Mouse (Mus musculus): ENCODE measurements around the gene Olfr612. TPM values are rescaled to one million over a fixed set of nuclear protein-coding genes. Genes with fewer than 3 reads are reported as not detected.
"Not testable (repeated sequence)": the region's sequence is repeated elsewhere in the genome, so short reads cannot be mapped to it uniquely, and the experiment has no call there.

Olfr612 gene
- polyA plus RNA-seq (2015; fragmentation: Nextera tagmentation; extraction: Ambion mirVana) = not detected in 2 replicates

DNA sequence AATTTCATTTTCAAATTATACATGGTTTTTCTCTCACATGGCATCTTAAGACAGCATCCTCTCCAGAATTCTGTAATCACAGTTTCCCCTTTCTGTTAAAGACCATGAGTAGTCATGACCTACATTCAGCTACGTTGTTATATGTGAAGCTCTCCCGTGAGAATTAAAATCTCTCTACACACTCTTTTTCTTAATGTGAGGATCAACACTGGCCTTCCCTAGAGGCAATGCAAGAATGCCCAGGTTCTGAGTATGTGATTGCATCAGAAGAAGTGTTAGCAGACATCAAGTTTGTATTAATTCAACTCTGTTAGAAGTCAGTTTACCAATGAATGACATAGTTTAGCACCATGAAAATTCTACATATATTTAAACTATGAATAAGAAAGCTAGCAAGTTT, at the start of gene Olfr612:
Gene Olfr612 (minus strand): TSS at position 101 of the 400 bp plus-strand sequence.
- H3K27ac ChIP-seq (ENCODE audit: low read length); H3K9ac ChIP-seq (replicated peaks; ENCODE audit: low read depth, low read length); H3K9me3 ChIP-seq (ENCODE audit: control insufficient read depth, low read length); ATAC-seq; H3K4me1 ChIP-seq (replicated peaks; ENCODE audit: control insufficient read depth, insufficient read depth, low read length); H3K4me3 ChIP-seq (replicated peaks; ENCODE audit: low read length); H3K36me3 ChIP-seq (ENCODE audit: control insufficient read depth, insufficient read depth); H3K27me3 ChIP-seq (replicated peaks; ENCODE audit: control insufficient read depth, insufficient read depth, low read length); H3K4me2 ChIP-seq (ENCODE audit: low read length): not testable (repeated sequence)
- 85% methylated on average over 2 of the region's 2 CpGs for WGBS

DNA sequence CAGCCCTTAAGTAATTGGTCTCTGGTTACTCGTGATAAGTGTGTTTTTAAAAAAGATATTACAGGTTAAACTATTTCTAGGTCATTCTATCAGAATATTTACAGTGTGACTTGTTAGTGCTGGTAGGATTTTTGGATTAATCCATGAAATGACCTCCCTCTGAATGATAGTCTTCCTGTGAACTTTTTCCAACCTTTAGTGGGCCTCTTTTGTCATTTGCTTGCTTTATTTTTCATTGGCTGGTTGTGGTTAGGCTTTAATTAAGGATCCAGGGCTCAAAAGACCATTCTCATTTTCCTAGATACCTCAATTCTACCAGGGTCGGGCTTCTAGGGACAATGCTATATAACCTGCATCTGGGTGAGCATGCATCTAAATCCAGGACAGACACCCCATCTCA, 47.3 kb upstream of the Olfr612 start, which contains the start of gene Olfr618:
Gene Olfr618 (plus strand): TSS at position 301 of the 400 bp plus-strand sequence.
- Histone ChIP-seq H3K9me3 (ENCODE audit: control insufficient read depth, low read length) (no peaks in the 10 kb centered on the region), H3K9ac (replicated peaks; ENCODE audit: low read depth, low read length) (no peak within 1 kb of the TSS), H3K27ac (ENCODE audit: low read length) (no peak within 1 kb of the TSS), H3K27me3 (replicated peaks; ENCODE audit: control insufficient read depth, insufficient read depth, low read length) (no peaks in the 10 kb centered on the region), H3K4me2 (ENCODE audit: low read length) (no peak within 1 kb of the TSS), H3K36me3 (ENCODE audit: control insufficient read depth, insufficient read depth) (no peaks in the 10 kb centered on the region), H3K4me3 (replicated peaks; ENCODE audit: low read length) (no peak within 1 kb of the TSS), H3K4me1 (replicated peaks; ENCODE audit: control insufficient read depth, insufficient read depth, low read length) (no peaks in the 10 kb centered on the region)
- ATAC-seq = no peak
- WGBS = 49% methylated on average over 2 of the region's 2 CpGs

DNA sequence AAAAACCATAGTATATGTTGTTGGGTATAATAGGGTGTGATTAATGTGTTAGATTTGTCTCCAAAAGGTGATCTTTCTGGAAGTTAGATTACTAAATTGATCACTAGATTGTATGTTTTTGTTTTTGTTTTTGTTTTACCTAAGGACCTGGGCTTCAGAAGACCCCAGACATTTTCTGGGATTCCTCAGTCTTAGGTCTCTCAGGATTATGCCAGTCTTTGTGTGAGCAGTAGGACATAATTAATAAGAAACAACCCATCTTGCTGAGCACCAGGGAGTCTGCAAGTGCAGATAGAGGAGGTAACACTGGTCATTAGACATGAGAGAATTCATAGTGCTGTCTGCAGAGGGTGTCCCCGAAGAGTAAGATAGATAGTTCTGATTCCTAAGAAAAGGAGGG, 30.2 kb upstream of the Olfr612 start, which contains the start of gene Olfr617:
Gene Olfr617 (plus strand): TSS at position 301 of the 400 bp plus-strand sequence.
- WGBS = 94% methylated on average over 1 of the region's 1 CpGs
- no peak for ATAC-seq
- no peaks in the 10 kb centered on the region for H3K4me1 ChIP-seq (replicated peaks; ENCODE audit: control insufficient read depth, insufficient read depth, low read length)
- H3K4me2 ChIP-seq (ENCODE audit: low read length) = no peak within 1 kb of the TSS
- no peaks in the 10 kb centered on the region for H3K27me3 ChIP-seq (replicated peaks; ENCODE audit: control insufficient read depth, insufficient read depth, low read length)
- no peaks in the 10 kb centered on the region for H3K9me3 ChIP-seq (ENCODE audit: control insufficient read depth, low read length)
- H3K27ac ChIP-seq (ENCODE audit: low read length) = no peak within 1 kb of the TSS
- H3K9ac ChIP-seq (replicated peaks; ENCODE audit: low read depth, low read length) = no peak within 1 kb of the TSS
- no peaks in the 10 kb centered on the region for H3K36me3 ChIP-seq (ENCODE audit: control insufficient read depth, insufficient read depth)
- no peak within 1 kb of the TSS for H3K4me3 ChIP-seq (replicated peaks; ENCODE audit: low read length)

DNA sequence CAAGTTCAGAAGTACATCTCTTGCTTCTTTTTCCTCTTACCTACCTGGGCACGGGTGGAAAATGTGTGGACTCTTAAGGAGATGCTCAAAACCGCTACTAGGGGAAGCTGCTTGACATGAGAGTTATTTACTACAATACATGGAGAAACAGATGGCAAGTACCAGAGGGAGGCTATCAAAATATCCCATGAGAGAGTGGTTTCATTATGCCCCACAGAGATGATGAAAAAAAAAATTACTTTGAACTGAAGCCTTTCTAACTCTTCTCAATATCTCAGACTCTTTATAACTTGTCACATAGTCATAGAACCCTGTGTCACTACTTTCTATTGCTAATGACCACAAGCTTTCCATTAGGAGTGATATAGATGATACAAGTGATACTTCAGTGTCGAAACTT, 26.5 kb upstream of the Olfr612 start, which contains the start of gene Olfr616:
Gene Olfr616 (minus strand): TSS at position 101 of the 400 bp plus-strand sequence.
- Histone ChIP-seq H3K4me1 (replicated peaks; ENCODE audit: control insufficient read depth, insufficient read depth, low read length) (no peaks in the 10 kb centered on the region), H3K4me2 (ENCODE audit: low read length) (no peak within 1 kb of the TSS), H3K9me3 (ENCODE audit: control insufficient read depth, low read length) (no peaks in the 10 kb centered on the region), H3K4me3 (replicated peaks; ENCODE audit: low read length) (no peak within 1 kb of the TSS), H3K36me3 (ENCODE audit: control insufficient read depth, insufficient read depth) (no peaks in the 10 kb centered on the region), H3K27me3 (replicated peaks; ENCODE audit: control insufficient read depth, insufficient read depth, low read length) (no peaks in the 10 kb centered on the region), H3K27ac (ENCODE audit: low read length) (no peak within 1 kb of the TSS), H3K9ac (replicated peaks; ENCODE audit: low read depth, low read length) (no peak within 1 kb of the TSS)
- WGBS = 81% methylated on average over 3 of the region's 3 CpGs
- no peak for ATAC-seq

DNA sequence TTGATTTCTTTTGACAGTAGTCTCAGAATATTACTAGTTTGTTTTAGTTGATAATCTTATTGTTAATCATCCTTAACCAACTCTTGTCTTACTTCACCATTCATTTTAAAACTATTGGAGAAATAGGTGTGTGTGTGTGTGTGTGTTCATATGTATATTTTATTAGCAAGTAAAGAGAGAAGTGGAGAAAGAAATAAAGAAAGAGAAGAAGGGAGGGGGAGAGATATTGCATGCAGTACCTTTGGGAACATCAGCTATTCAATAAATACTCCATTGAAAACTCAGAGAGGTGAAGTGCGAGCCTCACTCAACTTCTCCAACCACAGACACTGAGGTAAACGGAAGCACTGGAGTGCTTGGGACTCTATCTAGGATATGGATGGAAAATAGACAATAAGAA, 13.3 kb upstream of the Olfr612 start, which contains the start of gene Olfr615:
Gene Olfr615 (plus strand): TSS at position 301 of the 400 bp plus-strand sequence.
- no peak for ATAC-seq
- no peaks in the 10 kb centered on the region for H3K9me3 ChIP-seq (ENCODE audit: control insufficient read depth, low read length)
- no peak within 1 kb of the TSS for H3K9ac ChIP-seq (replicated peaks; ENCODE audit: low read depth, low read length)
- no peak within 1 kb of the TSS for H3K4me3 ChIP-seq (replicated peaks; ENCODE audit: low read length)
- no peak within 1 kb of the TSS for H3K4me2 ChIP-seq (ENCODE audit: low read length)
- no peak within 1 kb of the TSS for H3K27ac ChIP-seq (ENCODE audit: low read length)
- no peaks in the 10 kb centered on the region for H3K36me3 ChIP-seq (ENCODE audit: control insufficient read depth, insufficient read depth)
- no peaks in the 10 kb centered on the region for H3K4me1 ChIP-seq (replicated peaks; ENCODE audit: control insufficient read depth, insufficient read depth, low read length)
- WGBS = 86% methylated on average over 2 of the region's 2 CpGs
- H3K27me3 ChIP-seq (replicated peaks; ENCODE audit: control insufficient read depth, insufficient read depth, low read length) = no peaks in the 10 kb centered on the region

DNA sequence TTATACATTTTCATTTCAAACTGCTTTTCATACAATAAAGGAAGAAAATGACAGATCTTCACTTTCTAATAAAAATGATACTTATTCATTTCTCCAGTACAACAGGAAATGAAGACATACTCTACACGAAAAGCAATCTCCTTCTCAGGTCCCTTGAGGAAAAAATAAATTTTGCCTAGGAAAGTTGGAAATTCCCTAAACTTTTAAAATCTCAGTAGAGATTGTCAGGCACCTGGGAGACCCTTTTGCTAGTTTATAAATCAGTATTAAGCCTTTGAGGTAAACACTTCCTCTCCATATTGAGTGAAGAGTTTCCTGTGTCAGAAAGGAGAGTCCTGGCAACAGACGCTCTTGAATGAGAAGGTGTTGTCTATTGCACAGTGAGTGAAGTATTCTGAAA, 5.3 kb upstream of the Olfr612 start, which contains the start of gene Olfr613:
Gene Olfr613 (plus strand): TSS at position 301 of the 400 bp plus-strand sequence.
- Histone ChIP-seq H3K4me2 (ENCODE audit: low read length) (no peak within 1 kb of the TSS), H3K4me3 (replicated peaks; ENCODE audit: low read length) (no peak within 1 kb of the TSS), H3K36me3 (ENCODE audit: control insufficient read depth, insufficient read depth) (no peaks in the 10 kb centered on the region), H3K9me3 (ENCODE audit: control insufficient read depth, low read length) (no peaks in the 10 kb centered on the region), H3K4me1 (replicated peaks; ENCODE audit: control insufficient read depth, insufficient read depth, low read length) (no peaks in the 10 kb centered on the region), H3K9ac (replicated peaks; ENCODE audit: low read depth, low read length) (no peak within 1 kb of the TSS), H3K27ac (ENCODE audit: low read length) (no peak within 1 kb of the TSS), H3K27me3 (replicated peaks; ENCODE audit: control insufficient read depth, insufficient read depth, low read length) (no peaks in the 10 kb centered on the region)
- 88% methylated on average over 2 of the region's 2 CpGs for WGBS
- ATAC-seq = no peak

DNA sequence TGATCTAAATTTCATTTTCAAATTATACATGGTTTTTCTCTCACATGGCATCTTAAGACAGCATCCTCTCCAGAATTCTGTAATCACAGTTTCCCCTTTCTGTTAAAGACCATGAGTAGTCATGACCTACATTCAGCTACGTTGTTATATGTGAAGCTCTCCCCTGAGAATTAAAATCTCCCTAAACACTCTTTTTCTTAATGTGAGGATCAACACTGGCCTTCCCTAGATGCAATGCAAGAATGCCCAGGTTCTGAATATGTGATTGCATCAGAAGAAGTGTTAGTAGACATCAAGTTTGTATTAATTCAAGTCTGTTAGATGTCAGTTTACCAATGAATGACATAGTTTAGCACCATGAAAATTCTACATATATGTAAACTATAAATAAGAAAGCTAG, 21.8 kb downstream of the Olfr612 start, which contains the start of gene Olfr611:
Gene Olfr611 (minus strand): TSS at position 101 of the 400 bp plus-strand sequence.
- 63% methylated on average over 1 of the region's 1 CpGs for WGBS
- not testable (repeated sequence) for ATAC-seq; H3K9me3 ChIP-seq (ENCODE audit: control insufficient read depth, low read length); H3K27me3 ChIP-seq (replicated peaks; ENCODE audit: control insufficient read depth, insufficient read depth, low read length); H3K9ac ChIP-seq (replicated peaks; ENCODE audit: low read depth, low read length); H3K4me1 ChIP-seq (replicated peaks; ENCODE audit: control insufficient read depth, insufficient read depth, low read length); H3K4me3 ChIP-seq (replicated peaks; ENCODE audit: low read length); H3K36me3 ChIP-seq (ENCODE audit: control insufficient read depth, insufficient read depth); H3K27ac ChIP-seq (ENCODE audit: low read length); H3K4me2 ChIP-seq (ENCODE audit: low read length)

DNA sequence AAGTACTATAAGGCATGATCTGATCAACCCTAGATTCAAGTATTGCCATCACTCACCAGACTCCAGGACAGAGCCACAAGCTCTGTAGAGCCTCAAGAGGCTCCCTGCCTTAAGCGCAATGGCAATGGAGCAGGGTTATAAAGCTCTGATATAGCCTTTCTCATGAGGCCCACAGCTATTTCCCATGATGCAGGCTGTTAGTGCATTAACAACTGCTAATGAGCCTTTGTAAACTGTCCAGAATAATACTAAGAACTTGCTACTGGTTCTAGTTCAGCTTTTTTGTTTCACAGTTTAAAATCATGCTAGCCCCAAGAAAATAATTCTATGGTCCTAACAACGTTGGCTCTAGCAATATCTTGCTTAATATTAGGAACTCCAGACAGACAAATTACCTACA, 30.5 kb downstream of the Olfr612 start, which contains the start of gene Olfr610:
Gene Olfr610 (minus strand): TSS at position 101 of the 400 bp plus-strand sequence.
- no peak within 1 kb of the TSS for H3K4me2 ChIP-seq (ENCODE audit: low read length)
- H3K27me3 ChIP-seq (replicated peaks; ENCODE audit: control insufficient read depth, insufficient read depth, low read length) = no peaks in the 10 kb centered on the region
- WGBS = 84% methylated on average over 2 of the region's 2 CpGs
- H3K36me3 ChIP-seq (ENCODE audit: control insufficient read depth, insufficient read depth) = no peaks in the 10 kb centered on the region
- H3K9me3 ChIP-seq (ENCODE audit: control insufficient read depth, low read length) = no peaks in the 10 kb centered on the region
- H3K4me1 ChIP-seq (replicated peaks; ENCODE audit: control insufficient read depth, insufficient read depth, low read length) = no peaks in the 10 kb centered on the region
- H3K27ac ChIP-seq (ENCODE audit: low read length) = no peak within 1 kb of the TSS
- H3K4me3 ChIP-seq (replicated peaks; ENCODE audit: low read length) = no peak within 1 kb of the TSS
- H3K9ac ChIP-seq (replicated peaks; ENCODE audit: low read depth, low read length) = no peak within 1 kb of the TSS
- ATAC-seq = no peak

DNA sequence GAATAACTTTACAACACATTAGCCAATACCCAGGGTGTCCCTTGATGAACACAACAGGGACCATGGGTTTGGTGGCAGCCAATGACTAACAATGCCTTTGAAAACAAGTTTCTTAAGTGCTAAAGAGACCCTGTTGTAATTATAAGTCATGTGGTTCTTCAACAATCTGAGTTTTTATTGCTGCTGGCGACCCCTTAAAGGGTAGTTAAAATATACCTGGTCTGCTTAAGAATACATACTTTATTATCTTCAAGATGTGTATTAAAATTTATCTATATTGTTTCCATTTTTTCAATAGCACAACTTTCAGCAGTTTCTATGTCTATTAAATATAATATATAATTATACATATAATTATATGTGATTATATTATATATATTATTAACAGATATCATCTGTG, 44.6 kb downstream of the Olfr612 start, which contains the start of gene Olfr609:
Gene Olfr609 (minus strand): TSS at position 101 of the 400 bp plus-strand sequence.
- Histone ChIP-seq H3K4me1 (replicated peaks; ENCODE audit: control insufficient read depth, insufficient read depth, low read length) (no peaks in the 10 kb centered on the region), H3K27me3 (replicated peaks; ENCODE audit: control insufficient read depth, insufficient read depth, low read length) (no peaks in the 10 kb centered on the region), H3K36me3 (ENCODE audit: control insufficient read depth, insufficient read depth) (no peaks in the 10 kb centered on the region), H3K9ac (replicated peaks; ENCODE audit: low read depth, low read length) (no peak within 1 kb of the TSS), H3K27ac (ENCODE audit: low read length) (no peak within 1 kb of the TSS), H3K4me3 (replicated peaks; ENCODE audit: low read length) (no peak within 1 kb of the TSS), H3K4me2 (ENCODE audit: low read length) (no peak within 1 kb of the TSS), H3K9me3 (ENCODE audit: control insufficient read depth, low read length) (no peaks in the 10 kb centered on the region)
- no peak for ATAC-seq
- 60% methylated on average over 1 of the region's 1 CpGs for WGBS

All from forebrain, embryonic 16.5 days (tissue).